Comparison of ENCODE assay signal across 11 mouse cellular contexts in genomic region chr5:131824197-131824991, GRCm38 (mm10).
DNase-seq lines count a peak whose midpoint lies in the region; ATAC-seq lines count a peak whose summit lies in the region.
"Had no signal": no experiment of that assay in that cellular context is flagged by ENCODE, and none has a peak within 500 bp of the region (broad histone marks: within the 10 kb centered on the region; RNA-seq: fewer than 3 reads in every experiment).

No protein-coding gene starts in this region.

- no peak for ATAC-seq in embryonic facial prominence, embryonic 14.5 days (ENCODE audit: low read depth)

- no peak overlapping the region for H3K4me2 ChIP-seq in embryonic facial prominence, embryonic 14.5 days (ENCODE audit: low read depth, low read length)

- no peaks in the 10 kb centered on the region for H3K27me3 ChIP-seq in embryonic facial prominence, embryonic 14.5 days (replicated peaks; ENCODE audit: control insufficient read depth, insufficient read depth, low read length)

- H3K9ac ChIP-seq in embryonic facial prominence, embryonic 14.5 days (ENCODE audit: low read depth, low read length), result no peak overlapping the region

- DNase-seq in right cerebral cortex, postnatal 10 days (ENCODE audit: low spot score in 2 of 2), result peak; percentile 62 to 66
- DNase-seq in right cerebral cortex, adult 2 months (ENCODE audit: low spot score in 2 of 2), result no peak
- peak; percentile 41 for DNase-seq in embryonic facial prominence, embryonic 14.5 days (ENCODE audit: low spot score)
- DNase-seq in layer of hippocampus, adult 9-11 months, result peak; percentile 77
- DNase-seq in retina, embryonic 14.5 days (ENCODE audit: low spot score), result peak; percentile 36
- DNase-seq in heart, postnatal 4 days, result no peak
- no peak for DNase-seq in natural killer cell, adult 2 months (ENCODE audit: low spot score in 2 of 2)
- no peak for DNase-seq in lung, postnatal 14 days
- DNase-seq: gastrocnemius, postnatal 25 days had no signal

- H3K4me3 ChIP-seq in embryonic facial prominence, embryonic 14.5 days (ENCODE audit: low read depth, low read length), result no peak overlapping the region

- H3K9me3 ChIP-seq in embryonic facial prominence, embryonic 14.5 days (ENCODE audit: control insufficient read depth, low read length), result no peaks in the 10 kb centered on the region

- 34% methylated on average over 11 of the region's 11 CpGs for WGBS in embryonic facial prominence, embryonic 14.5 days

- H3K36me3 ChIP-seq in embryonic facial prominence, embryonic 14.5 days (ENCODE audit: control insufficient read depth, insufficient read depth, low read length), result no peaks in the 10 kb centered on the region
- H3K36me3 ChIP-seq: G1E had no signal

- peaks cover 7% of the 10 kb centered on the region; the same call in 1 of the 2 replicates for H3K4me1 ChIP-seq in embryonic facial prominence, embryonic 14.5 days (ENCODE audit: control insufficient read depth, insufficient read depth, low read length)

- no peak overlapping the region for H3K27ac ChIP-seq in embryonic facial prominence, embryonic 14.5 days (replicated peaks; ENCODE audit: low read depth, low read length)
- H3K27ac ChIP-seq: kidney, postnatal 0 days had no signal

Comparison
In these comparisons a context has a peak if more than half of its experiments do, and no peak if none do; other contexts are left out.
1. DNase-seq: peak in right cerebral cortex, postnatal 10 days (2 of 2), embryonic facial prominence, embryonic 14.5 days (single experiment), layer of hippocampus, adult 9-11 months (single experiment) and retina, embryonic 14.5 days (single experiment); none in right cerebral cortex, adult 2 months (0 of 2), heart, postnatal 4 days (single experiment), natural killer cell, adult 2 months (0 of 2) and lung, postnatal 14 days (single experiment).